Mouse (Mus musculus) left cerebral cortex, adult 8-10 months (tissue): ENCODE measurements around the gene Camkv. TPM values are rescaled to one million over a fixed set of nuclear protein-coding genes. Genes with fewer than 3 reads are reported as not detected.

Experiments
- DNase-seq, 2 experiments: peaks; one replicate each; pipeline ENCODE4 v3.0.0; 2022; ENCODE audit warnings: low spot score in 2 of 2
- total RNA-seq, 4 experiments: library from RNA; stranded (reverse); gene quantifications; 2 replicates each; pipeline ENCODE4 v1.2.4; 2022

Camkv gene
- total RNA-seq, result 100 to 1,000 TPM; 372 to 403 (median 398) TPM

GRCm38 (mm10) chr9:107935374-107935773 is at the start of gene Camkv:
TSS of gene Camkv (plus strand) at chr9:107935674.
- no peak for DNase-seq

GRCm38 (mm10) chr9:107887804-107888266 is 47.6 kb upstream of the Camkv start, which contains the start of gene Mon1a:
TSS of gene Mon1a (plus strand) at chr9:107888151.
- peak; percentile 76 to 90 for DNase-seq

GRCm38 (mm10) chr9:107888267-107888850 is 47.1 kb upstream of the Camkv start:
- no peak for DNase-seq

GRCm38 (mm10) chr9:107890260-107890659 is 45.2 kb upstream of the Camkv start:
- DNase-seq, result no peak

GRCm38 (mm10) chr9:107891023-107891422 is 44.5 kb upstream of the Camkv start:
- no peak for DNase-seq

GRCm38 (mm10) chr9:107898563-107898962 is 36.9 kb upstream of the Camkv start:
- DNase-seq, result no peak

GRCm38 (mm10) chr9:107899855-107900254 is 35.6 kb upstream of the Camkv start:
- no peak for DNase-seq

GRCm38 (mm10) chr9:107900840-107901626 is 34.4 kb upstream of the Camkv start:
- peak; percentile 76 to 81 for DNase-seq

GRCm38 (mm10) chr9:107901627-107901914 is 33.9 kb upstream of the Camkv start:
- DNase-seq, result no peak

GRCm38 (mm10) chr9:107904726-107905125 is 30.7 kb upstream of the Camkv start:
- peak; percentile 69 to 93 for DNase-seq

GRCm38 (mm10) chr9:107906252-107906966 is 29.1 kb upstream of the Camkv start, which contains the start of gene Mst1r:
TSS of gene Mst1r (plus strand) at chr9:107906873.
- DNase-seq, result no peak

GRCm38 (mm10) chr9:107906967-107907800 is 28.3 kb upstream of the Camkv start:
- DNase-seq, result no peak

GRCm38 (mm10) chr9:107907801-107908120 is 27.7 kb upstream of the Camkv start:
- DNase-seq, result no peak

GRCm38 (mm10) chr9:107908410-107909158 is 26.9 kb upstream of the Camkv start:
- no peak for DNase-seq

- no peak for DNase-seq
These were observed 25.3 kb upstream of the Camkv start for GRCm38 (mm10) chr9:107910025-107910769.

GRCm38 (mm10) chr9:107914764-107915420 is 20.6 kb upstream of the Camkv start:
- no peak for DNase-seq

GRCm38 (mm10) chr9:107917895-107918608 is 17.4 kb upstream of the Camkv start:
- DNase-seq, result peak in 1 of 2 experiments; percentile 46

- DNase-seq, result no peak
These were observed 16.6 kb upstream of the Camkv start for GRCm38 (mm10) chr9:107918884-107919283.

- no peak for DNase-seq
These were observed 16.0 kb upstream of the Camkv start for GRCm38 (mm10) chr9:107919441-107919840.
